Mouse (Mus musculus) cerebellum, adult 8-10 months (tissue): ENCODE measurements around the gene Shmt1.
A peak's percentile ranks its signal among the peaks of the same experiment; 100 is the strongest.
"Not testable (repeated sequence)": the region's sequence is repeated elsewhere in the genome, so short reads cannot be mapped to it uniquely, and the experiment has no call there.

Experiments used
- DNase-seq: peaks from one replicate; pipeline ENCODE4 v3.0.0; 2022

The Shmt1 gene

GRCm38 (mm10) chr11:60811618-60812017 lies at the start of gene Shmt1:
TSS of gene Shmt1 (minus strand) at chr11:60811718.
- DNase-seq = not testable (repeated sequence)

GRCm38 (mm10) chr11:60856587-60856986 lies 45.1 kb upstream of the Shmt1 start:
- no peak for DNase-seq

GRCm38 (mm10) chr11:60845415-60845814 lies 33.9 kb upstream of the Shmt1 start:
- no peak for DNase-seq

GRCm38 (mm10) chr11:60843412-60843811 lies 31.9 kb upstream of the Shmt1 start:
- no peak for DNase-seq

GRCm38 (mm10) chr11:60841467-60842200 lies 30.1 kb upstream of the Shmt1 start:
- DNase-seq = no peak

- no peak for DNase-seq
These were observed 26.3 kb upstream of the Shmt1 start for GRCm38 (mm10) chr11:60837644-60838406.

GRCm38 (mm10) chr11:60836897-60837296 lies 25.4 kb upstream of the Shmt1 start:
- no peak for DNase-seq

- DNase-seq = peak; percentile 90
These were observed 19.0 kb upstream of the Shmt1 start, which contains the start of gene Dhrs7b for GRCm38 (mm10) chr11:60830433-60831052. TSS of gene Dhrs7b (plus strand) at chr11:60830631.

- DNase-seq = no peak
These were observed 17.4 kb upstream of the Shmt1 start for GRCm38 (mm10) chr11:60828903-60829302.

GRCm38 (mm10) chr11:60827241-60827945 lies 15.9 kb upstream of the Shmt1 start:
- DNase-seq = no peak

- no peak for DNase-seq
These were observed 15.2 kb upstream of the Shmt1 start for GRCm38 (mm10) chr11:60826700-60827099.

GRCm38 (mm10) chr11:60825191-60825590 lies 13.7 kb upstream of the Shmt1 start:
- DNase-seq = no peak

GRCm38 (mm10) chr11:60823771-60824170 lies 12.3 kb upstream of the Shmt1 start:
- no peak for DNase-seq

GRCm38 (mm10) chr11:60816398-60816797 lies 4.9 kb upstream of the Shmt1 start:
- no peak for DNase-seq

- peak; percentile 74 for DNase-seq
These were observed 461 bp downstream of the Shmt1 start for GRCm38 (mm10) chr11:60811054-60811460.

GRCm38 (mm10) chr11:60810046-60810965 lies 1.2 kb downstream of the Shmt1 start:
- DNase-seq = no peak

GRCm38 (mm10) chr11:60809546-60809945 lies 2.0 kb downstream of the Shmt1 start:
- no peak for DNase-seq

GRCm38 (mm10) chr11:60808286-60809070 lies 3.0 kb downstream of the Shmt1 start:
- no peak for DNase-seq

- DNase-seq = no peak
These were observed 10.6 kb downstream of the Shmt1 start for GRCm38 (mm10) chr11:60800892-60801291.

- DNase-seq = no peak
These were observed 11.5 kb downstream of the Shmt1 start for GRCm38 (mm10) chr11:60799977-60800376.

GRCm38 (mm10) chr11:60796342-60796741 lies 15.2 kb downstream of the Shmt1 start:
- DNase-seq = no peak
